Mouse (Mus musculus): ENCODE results near the gene Kcnh2. TPM values are rescaled to one million over a fixed set of nuclear protein-coding genes. Genes with fewer than 3 reads are reported as not detected.

The Kcnh2 gene
- polyA plus RNA-seq, 1 experiment, result not detected

- WGBS, result 86% methylated on average over 6 of the region's 6 CpGs
- Histone ChIP-seq H3K27ac (ENCODE audit: insufficient read depth, low read depth, low read length) (no peak overlapping the region), H3K4me3 (ENCODE audit: insufficient read depth, low read depth, low read length) (no peak overlapping the region), H3K4me1 (ENCODE audit: control insufficient read depth, insufficient read depth, low read length) (peaks cover 24% of the 10 kb centered on the region)
- TF ChIP-seq CTCF (IDR thresholded peaks at IDR 0.05; ENCODE audit: insufficient read depth, low read depth, low read length), result no peak
- no peak for TF ChIP-seq POLR2A (IDR thresholded peaks at IDR 0.05; ENCODE audit: insufficient read depth, low read depth, low read length)
Observed at GRCm38 (mm10) chr5:24381486-24381885, 30.1 kb upstream of the Kcnh2 start.

GRCm38 (mm10) chr5:24380499-24380898 lies 29.1 kb upstream of the Kcnh2 start:
- Histone ChIP-seq H3K4me3 (ENCODE audit: insufficient read depth, low read depth, low read length) (no peak overlapping the region), H3K27ac (ENCODE audit: insufficient read depth, low read depth, low read length) (no peak overlapping the region), H3K4me1 (ENCODE audit: control insufficient read depth, insufficient read depth, low read length) (peaks cover 24% of the 10 kb centered on the region)
- TF ChIP-seq CTCF (IDR thresholded peaks at IDR 0.05; ENCODE audit: insufficient read depth, low read depth, low read length), result no peak
- TF ChIP-seq POLR2A (IDR thresholded peaks at IDR 0.05; ENCODE audit: insufficient read depth, low read depth, low read length), result no peak
- WGBS, result 83% methylated on average over 4 of the region's 4 CpGs

- WGBS, result 46% methylated on average over 4 of the region's 4 CpGs
- Histone ChIP-seq H3K27ac (ENCODE audit: insufficient read depth, low read depth, low read length) (no peak overlapping the region), H3K4me3 (ENCODE audit: insufficient read depth, low read depth, low read length) (no peak overlapping the region), H3K4me1 (ENCODE audit: control insufficient read depth, insufficient read depth, low read length) (peaks cover 22% of the 10 kb centered on the region)
- TF ChIP-seq POLR2A (IDR thresholded peaks at IDR 0.05; ENCODE audit: insufficient read depth, low read depth, low read length) (no peak), CTCF (IDR thresholded peaks at IDR 0.05; ENCODE audit: insufficient read depth, low read depth, low read length) (no peak)
Observed at GRCm38 (mm10) chr5:24379501-24379900, 28.1 kb upstream of the Kcnh2 start.

- Histone ChIP-seq H3K4me1 (ENCODE audit: control insufficient read depth, insufficient read depth, low read length) (peaks cover 19% of the 10 kb centered on the region), H3K27ac (ENCODE audit: insufficient read depth, low read depth, low read length) (no peak overlapping the region), H3K4me3 (ENCODE audit: insufficient read depth, low read depth, low read length) (no peak overlapping the region)
- 84% methylated on average over 2 of the region's 2 CpGs for WGBS
- TF ChIP-seq CTCF (IDR thresholded peaks at IDR 0.05; ENCODE audit: insufficient read depth, low read depth, low read length), result no peak
- TF ChIP-seq POLR2A (IDR thresholded peaks at IDR 0.05; ENCODE audit: insufficient read depth, low read depth, low read length), result no peak
Observed at GRCm38 (mm10) chr5:24378700-24379099, 27.3 kb upstream of the Kcnh2 start.

- Histone ChIP-seq H3K4me1 (ENCODE audit: control insufficient read depth, insufficient read depth, low read length) (peaks cover 7% of the 10 kb centered on the region), H3K4me3 (ENCODE audit: insufficient read depth, low read depth, low read length) (no peak overlapping the region), H3K27ac (ENCODE audit: insufficient read depth, low read depth, low read length) (no peak overlapping the region)
- TF ChIP-seq POLR2A (IDR thresholded peaks at IDR 0.05; ENCODE audit: insufficient read depth, low read depth, low read length) (no peak), CTCF (IDR thresholded peaks at IDR 0.05; ENCODE audit: insufficient read depth, low read depth, low read length) (no peak)
- WGBS, result 54% methylated on average over 7 of the region's 7 CpGs
Observed at GRCm38 (mm10) chr5:24374666-24375328, 23.4 kb upstream of the Kcnh2 start.

- 18% methylated on average over 6 of the region's 6 CpGs for WGBS
- H3K27ac ChIP-seq (ENCODE audit: insufficient read depth, low read depth, low read length), result no peak overlapping the region
- H3K4me3 ChIP-seq (ENCODE audit: insufficient read depth, low read depth, low read length), result no peak overlapping the region
- no peak for TF ChIP-seq POLR2A (IDR thresholded peaks at IDR 0.05; ENCODE audit: insufficient read depth, low read depth, low read length)
- no peak for TF ChIP-seq CTCF (IDR thresholded peaks at IDR 0.05; ENCODE audit: insufficient read depth, low read depth, low read length)
- peaks cover 2% of the 10 kb centered on the region; the same call in 1 of the 2 replicates for H3K4me1 ChIP-seq (ENCODE audit: control insufficient read depth, insufficient read depth, low read length)
Observed at GRCm38 (mm10) chr5:24374216-24374615, 22.8 kb upstream of the Kcnh2 start.

GRCm38 (mm10) chr5:24373807-24374206 lies 22.4 kb upstream of the Kcnh2 start:
- Histone ChIP-seq H3K4me1 (ENCODE audit: control insufficient read depth, insufficient read depth, low read length) (peaks cover 2% of the 10 kb centered on the region; the same call in 1 of the 2 replicates), H3K4me3 (ENCODE audit: insufficient read depth, low read depth, low read length) (no peak overlapping the region), H3K27ac (ENCODE audit: insufficient read depth, low read depth, low read length) (no peak overlapping the region)
- 70% methylated on average over 5 of the region's 5 CpGs for WGBS
- no peak for TF ChIP-seq POLR2A (IDR thresholded peaks at IDR 0.05; ENCODE audit: insufficient read depth, low read depth, low read length)
- no peak for TF ChIP-seq CTCF (IDR thresholded peaks at IDR 0.05; ENCODE audit: insufficient read depth, low read depth, low read length)

GRCm38 (mm10) chr5:24369767-24370166 lies 18.4 kb upstream of the Kcnh2 start:
- TF ChIP-seq CTCF (IDR thresholded peaks at IDR 0.05; ENCODE audit: insufficient read depth, low read depth, low read length) (no peak), POLR2A (IDR thresholded peaks at IDR 0.05; ENCODE audit: insufficient read depth, low read depth, low read length) (no peak)
- H3K27ac ChIP-seq (ENCODE audit: insufficient read depth, low read depth, low read length), result no peak overlapping the region
- peaks cover 2% of the 10 kb centered on the region; the same call in 1 of the 2 replicates for H3K4me1 ChIP-seq (ENCODE audit: control insufficient read depth, insufficient read depth, low read length)
- no peak overlapping the region for H3K4me3 ChIP-seq (ENCODE audit: insufficient read depth, low read depth, low read length)
- 90% methylated on average over 9 of the region's 9 CpGs for WGBS

- H3K4me1 ChIP-seq (ENCODE audit: control insufficient read depth, insufficient read depth, low read length), result peaks cover 1% of the 10 kb centered on the region
- TF ChIP-seq CTCF (IDR thresholded peaks at IDR 0.05; ENCODE audit: insufficient read depth, low read depth, low read length) (no peak), POLR2A (IDR thresholded peaks at IDR 0.05; ENCODE audit: insufficient read depth, low read depth, low read length) (no peak)
- WGBS, result 90% methylated on average over 9 of the region's 9 CpGs
- no peak overlapping the region for H3K27ac ChIP-seq (ENCODE audit: insufficient read depth, low read depth, low read length)
- H3K4me3 ChIP-seq (ENCODE audit: insufficient read depth, low read depth, low read length), result no peak overlapping the region
Observed at GRCm38 (mm10) chr5:24366426-24366825, 15.0 kb upstream of the Kcnh2 start.

Measured in olfactory bulb, adult 2 months (tissue).